Mouse (Mus musculus): ENCODE measurements around the gene 4933402J07Rik.

4933402J07Rik gene

GRCm38 (mm10) chr8:87563553-87563952, at the start of gene 4933402J07Rik:
4933402J07Rik (plus strand) TSS chr8:87563853.
- DNase-seq (ENCODE audit: low read depth): no peak

GRCm38 (mm10) chr8:87517132-87517531, 46.5 kb upstream of the 4933402J07Rik start:
- no peak for DNase-seq (ENCODE audit: low read depth)

GRCm38 (mm10) chr8:87525006-87525405, 38.6 kb upstream of the 4933402J07Rik start:
- no peak for DNase-seq (ENCODE audit: low read depth)

GRCm38 (mm10) chr8:87531176-87531575, 32.5 kb upstream of the 4933402J07Rik start:
- DNase-seq (ENCODE audit: low read depth): no peak

- no peak for DNase-seq (ENCODE audit: low read depth)
These were observed 30.2 kb upstream of the 4933402J07Rik start for GRCm38 (mm10) chr8:87533476-87533875.

GRCm38 (mm10) chr8:87534846-87535245, 28.8 kb upstream of the 4933402J07Rik start:
- no peak for DNase-seq (ENCODE audit: low read depth)

- peak; percentile 15 for DNase-seq (ENCODE audit: low read depth)
These were observed 26.9 kb upstream of the 4933402J07Rik start for GRCm38 (mm10) chr8:87536615-87537329.

GRCm38 (mm10) chr8:87539829-87540394, 23.7 kb upstream of the 4933402J07Rik start:
- no peak for DNase-seq (ENCODE audit: low read depth)

GRCm38 (mm10) chr8:87549881-87550280, 13.8 kb upstream of the 4933402J07Rik start:
- DNase-seq (ENCODE audit: low read depth): no peak

- DNase-seq (ENCODE audit: low read depth): no peak
These were observed 10.9 kb upstream of the 4933402J07Rik start for GRCm38 (mm10) chr8:87552801-87553200.

GRCm38 (mm10) chr8:87560801-87561200, 2.9 kb upstream of the 4933402J07Rik start:
- no peak for DNase-seq (ENCODE audit: low read depth)

GRCm38 (mm10) chr8:87569203-87569602, 5.5 kb downstream of the 4933402J07Rik start:
- no peak for DNase-seq (ENCODE audit: low read depth)

GRCm38 (mm10) chr8:87569706-87570563, 6.3 kb downstream of the 4933402J07Rik start:
- DNase-seq (ENCODE audit: low read depth): no peak

- DNase-seq (ENCODE audit: low read depth): no peak
These were observed 6.9 kb downstream of the 4933402J07Rik start for GRCm38 (mm10) chr8:87570564-87570855.

- no peak for DNase-seq (ENCODE audit: low read depth)
These were observed 7.2 kb downstream of the 4933402J07Rik start for GRCm38 (mm10) chr8:87570880-87571279.

- DNase-seq (ENCODE audit: low read depth): peak; percentile 20
These were observed 30.6 kb downstream of the 4933402J07Rik start for GRCm38 (mm10) chr8:87594272-87594671.

- DNase-seq (ENCODE audit: low read depth): no peak
These were observed 39.1 kb downstream of the 4933402J07Rik start for GRCm38 (mm10) chr8:87602731-87603130.

- no peak for DNase-seq (ENCODE audit: low read depth)
These were observed 45.5 kb downstream of the 4933402J07Rik start for GRCm38 (mm10) chr8:87609110-87609509.

GRCm38 (mm10) chr8:87609651-87610192, 46.1 kb downstream of the 4933402J07Rik start:
- DNase-seq (ENCODE audit: low read depth): no peak

- DNase-seq (ENCODE audit: low read depth): no peak
These were observed 50.0 kb downstream of the 4933402J07Rik start for GRCm38 (mm10) chr8:87613701-87614100.

- DNase-seq (ENCODE audit: low read depth): no peak
These were observed 55.5 kb downstream of the 4933402J07Rik start for GRCm38 (mm10) chr8:87619118-87619517.

- no peak for DNase-seq (ENCODE audit: low read depth)
These were observed 55.9 kb downstream of the 4933402J07Rik start for GRCm38 (mm10) chr8:87619529-87619928.

GRCm38 (mm10) chr8:87620225-87620624, 56.6 kb downstream of the 4933402J07Rik start:
- DNase-seq (ENCODE audit: low read depth): no peak
